Mouse (Mus musculus): ENCODE measurements around the gene Ninj1. TPM values are rescaled to one million over a fixed set of nuclear protein-coding genes. Genes with fewer than 3 reads are reported as not detected.

Gene Ninj1
- polyA plus RNA-seq, 1 experiment, result not detected

DNA sequence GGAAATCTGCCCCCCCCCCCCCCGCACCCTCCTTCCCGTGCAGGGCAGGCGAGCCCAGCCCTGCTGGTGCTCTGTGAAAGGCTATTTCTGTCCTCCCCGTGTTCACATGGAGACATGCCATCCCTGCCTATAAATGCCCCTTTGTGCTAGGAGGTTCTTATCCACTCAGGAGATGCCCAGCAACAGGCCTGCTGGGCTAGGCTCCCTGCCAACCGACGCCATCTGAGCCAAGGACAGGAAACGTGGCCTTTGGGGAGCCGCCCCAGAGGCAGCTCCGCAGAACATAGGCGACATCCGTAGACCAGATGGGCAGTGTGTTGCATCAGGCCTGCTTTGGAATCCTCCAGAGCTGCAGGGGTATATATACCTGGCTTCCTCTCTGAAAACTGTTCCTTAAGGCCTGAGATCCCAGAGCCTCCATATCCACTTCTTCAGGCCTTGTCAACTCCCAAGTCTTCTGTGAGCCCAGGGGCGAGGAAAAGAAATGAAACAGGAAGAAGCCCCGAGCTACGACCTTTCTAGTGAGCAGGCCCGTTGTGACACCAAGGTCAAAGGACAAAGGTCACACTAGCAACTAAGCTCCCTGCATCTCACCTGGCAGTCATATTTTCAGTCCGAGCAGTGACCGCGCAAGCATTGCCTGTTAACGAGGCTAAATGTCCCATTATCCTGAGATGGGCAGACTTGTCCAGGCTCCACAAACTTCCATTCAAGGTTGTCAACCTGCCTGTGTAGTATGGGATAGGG lies 8.3 kb upstream of the Ninj1 start:
- TF ChIP-seq CTCF (IDR thresholded peaks at IDR 0.05; ENCODE audit: insufficient read depth, low read depth, low read length) (no peak), POLR2A (IDR thresholded peaks at IDR 0.05; ENCODE audit: insufficient read depth, low read depth, low read length) (no peak)
- H3K27ac ChIP-seq (ENCODE audit: insufficient read depth, low read depth, low read length), result no peak overlapping the region
- WGBS, result 66% methylated on average over 19 of the region's 19 CpGs
- no peak overlapping the region for H3K4me3 ChIP-seq (ENCODE audit: insufficient read depth, low read depth, low read length)
- peaks cover 29% of the 10 kb centered on the region for H3K4me1 ChIP-seq (ENCODE audit: control insufficient read depth, insufficient read depth, low read length)

DNA sequence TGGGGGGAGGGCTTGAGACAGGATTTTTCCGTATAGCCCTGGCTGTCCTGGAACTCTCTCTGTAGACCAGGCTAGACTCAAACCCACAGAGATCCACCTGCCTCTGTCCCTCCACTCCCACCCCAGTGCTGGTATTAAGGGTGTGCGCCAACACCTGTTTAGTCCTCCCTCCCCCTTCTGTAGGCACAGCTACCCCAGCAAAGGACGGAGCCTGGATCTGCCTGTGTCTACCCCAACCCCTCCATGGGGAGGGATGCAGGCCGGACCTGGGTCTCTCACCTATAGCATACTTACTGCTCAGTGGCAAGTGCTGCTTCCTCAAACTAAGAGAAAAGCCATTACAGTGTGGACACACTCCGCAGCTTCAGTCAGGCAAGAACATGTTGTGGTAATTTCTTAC lies 7.0 kb upstream of the Ninj1 start:
- TF ChIP-seq POLR2A (IDR thresholded peaks at IDR 0.05; ENCODE audit: insufficient read depth, low read depth, low read length), result no peak
- TF ChIP-seq CTCF (IDR thresholded peaks at IDR 0.05; ENCODE audit: insufficient read depth, low read depth, low read length), result no peak
- Histone ChIP-seq H3K4me1 (ENCODE audit: control insufficient read depth, insufficient read depth, low read length) (peaks cover 29% of the 10 kb centered on the region), H3K4me3 (ENCODE audit: insufficient read depth, low read depth, low read length) (no peak overlapping the region), H3K27ac (ENCODE audit: insufficient read depth, low read depth, low read length) (no peak overlapping the region)
- WGBS, result 92% methylated on average over 5 of the region's 5 CpGs

DNA sequence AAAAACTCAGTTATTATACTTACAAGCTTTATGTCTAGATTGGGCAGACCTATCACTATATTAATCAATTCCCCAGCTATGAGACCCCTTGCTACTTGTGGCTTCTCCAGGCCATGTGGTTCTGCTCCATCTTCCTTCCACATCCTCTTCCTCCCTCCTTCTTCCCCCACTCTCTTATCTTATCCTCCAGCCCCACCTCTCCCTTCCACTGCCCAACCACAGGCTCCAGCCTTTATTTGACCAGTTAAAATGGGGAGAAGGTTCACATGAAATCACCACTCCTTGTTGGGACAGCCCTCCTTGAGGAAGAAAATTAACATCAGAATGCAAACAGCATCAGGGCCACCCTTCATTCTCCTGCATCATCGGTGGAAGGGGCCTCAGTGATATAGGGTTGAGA lies 6.6 kb upstream of the Ninj1 start:
- TF ChIP-seq CTCF (IDR thresholded peaks at IDR 0.05; ENCODE audit: insufficient read depth, low read depth, low read length), result no peak
- no peak for TF ChIP-seq POLR2A (IDR thresholded peaks at IDR 0.05; ENCODE audit: insufficient read depth, low read depth, low read length)
- Histone ChIP-seq H3K4me1 (ENCODE audit: control insufficient read depth, insufficient read depth, low read length) (peaks cover 25% of the 10 kb centered on the region), H3K27ac (ENCODE audit: insufficient read depth, low read depth, low read length) (no peak overlapping the region), H3K4me3 (ENCODE audit: insufficient read depth, low read depth, low read length) (no peak overlapping the region)
- WGBS, result 80% methylated on average over 1 of the region's 1 CpGs

DNA sequence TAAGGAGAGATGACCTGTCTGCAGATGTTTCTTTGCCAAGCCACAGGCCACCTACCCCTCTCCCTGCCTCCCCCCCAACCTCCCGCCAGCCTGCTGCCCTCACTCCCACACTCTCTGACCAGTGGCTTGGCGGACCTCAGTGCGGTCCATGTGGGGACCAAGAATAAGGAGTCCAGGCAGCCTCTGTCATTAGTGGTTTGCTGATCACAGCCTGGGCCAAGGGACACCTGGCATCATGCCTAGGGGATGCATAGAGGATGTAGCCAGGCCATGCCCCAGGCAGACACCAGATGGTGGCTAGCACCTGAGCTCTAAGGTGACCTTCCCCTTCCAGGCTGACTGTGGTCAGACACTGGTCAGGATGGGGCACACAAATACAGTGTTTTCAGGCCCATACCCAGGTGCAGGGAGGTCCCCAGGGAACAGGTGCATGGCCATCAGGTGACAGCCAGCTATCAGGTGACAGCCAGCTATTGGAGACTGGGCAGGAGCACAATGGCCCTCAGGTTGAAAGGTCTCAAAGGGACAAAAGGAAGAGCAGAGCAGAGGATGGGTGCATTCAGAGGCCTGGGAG lies 5.8 kb upstream of the Ninj1 start:
- Histone ChIP-seq H3K4me3 (ENCODE audit: insufficient read depth, low read depth, low read length) (no peak overlapping the region), H3K27ac (ENCODE audit: insufficient read depth, low read depth, low read length) (no peak overlapping the region), H3K4me1 (ENCODE audit: control insufficient read depth, insufficient read depth, low read length) (peaks cover 25% of the 10 kb centered on the region)
- no peak for TF ChIP-seq POLR2A (IDR thresholded peaks at IDR 0.05; ENCODE audit: insufficient read depth, low read depth, low read length)
- WGBS, result 86% methylated on average over 3 of the region's 3 CpGs

DNA sequence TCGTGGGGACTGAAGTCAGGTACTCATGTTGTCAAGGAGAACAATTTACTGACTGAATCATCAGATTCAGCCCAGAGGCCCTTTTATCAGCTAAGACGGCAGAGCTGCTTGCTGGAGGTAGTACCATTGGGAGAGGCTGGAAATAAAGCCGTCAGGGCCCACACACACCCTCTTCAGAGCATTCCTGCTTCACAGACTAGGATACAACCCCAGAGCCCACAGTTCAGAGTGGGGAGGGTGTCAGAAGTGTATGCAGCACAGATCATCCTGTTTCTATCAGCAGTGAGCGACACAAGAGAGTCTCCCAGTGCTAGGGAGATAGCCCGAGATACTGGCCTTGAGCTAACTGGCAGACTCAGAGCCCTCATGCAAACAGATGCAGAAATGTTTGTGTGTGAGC lies 4.1 kb upstream of the Ninj1 start:
- WGBS, result 48% methylated on average over 5 of the region's 5 CpGs
- peaks cover 37% of the 10 kb centered on the region for H3K4me1 ChIP-seq (ENCODE audit: control insufficient read depth, insufficient read depth, low read length)
- TF ChIP-seq CTCF (IDR thresholded peaks at IDR 0.05; ENCODE audit: insufficient read depth, low read depth, low read length), result no peak
- TF ChIP-seq POLR2A (IDR thresholded peaks at IDR 0.05; ENCODE audit: insufficient read depth, low read depth, low read length), result no peak
- no peak overlapping the region for H3K4me3 ChIP-seq (ENCODE audit: insufficient read depth, low read depth, low read length)
- H3K27ac ChIP-seq (ENCODE audit: insufficient read depth, low read depth, low read length), result 0 out of 2 replicates have a peak overlapping the region, but pooled peaks have one; percentile 14

DNA sequence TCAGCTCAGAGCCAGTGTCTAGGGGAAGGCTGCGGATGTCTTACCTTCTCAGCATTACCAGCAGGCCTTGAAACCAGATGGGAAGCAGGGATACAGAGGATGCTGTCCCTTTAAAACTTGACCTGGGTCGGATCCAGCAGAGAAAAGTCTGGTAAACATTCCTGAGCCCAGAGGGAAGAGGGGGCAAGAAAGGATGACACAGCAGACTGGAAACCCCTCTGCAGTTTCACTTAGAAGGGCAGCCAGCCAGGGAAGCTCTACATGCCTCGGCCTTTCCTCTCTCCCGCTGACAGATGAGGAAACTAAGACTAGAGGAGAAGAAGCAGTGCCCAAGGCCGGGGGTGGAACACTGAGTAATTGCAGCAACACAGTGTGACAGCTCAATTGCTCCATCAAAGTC lies 3.6 kb upstream of the Ninj1 start:
- no peak overlapping the region for H3K4me3 ChIP-seq (ENCODE audit: insufficient read depth, low read depth, low read length)
- peaks cover 39% of the 10 kb centered on the region for H3K4me1 ChIP-seq (ENCODE audit: control insufficient read depth, insufficient read depth, low read length)
- WGBS, result 64% methylated on average over 5 of the region's 5 CpGs
- H3K27ac ChIP-seq (ENCODE audit: insufficient read depth, low read depth, low read length), result 0 out of 2 replicates have a peak overlapping the region, but pooled peaks have one; percentile 14
- no peak for TF ChIP-seq CTCF (IDR thresholded peaks at IDR 0.05; ENCODE audit: insufficient read depth, low read depth, low read length)
- no peak for TF ChIP-seq POLR2A (IDR thresholded peaks at IDR 0.05; ENCODE audit: insufficient read depth, low read depth, low read length)

DNA sequence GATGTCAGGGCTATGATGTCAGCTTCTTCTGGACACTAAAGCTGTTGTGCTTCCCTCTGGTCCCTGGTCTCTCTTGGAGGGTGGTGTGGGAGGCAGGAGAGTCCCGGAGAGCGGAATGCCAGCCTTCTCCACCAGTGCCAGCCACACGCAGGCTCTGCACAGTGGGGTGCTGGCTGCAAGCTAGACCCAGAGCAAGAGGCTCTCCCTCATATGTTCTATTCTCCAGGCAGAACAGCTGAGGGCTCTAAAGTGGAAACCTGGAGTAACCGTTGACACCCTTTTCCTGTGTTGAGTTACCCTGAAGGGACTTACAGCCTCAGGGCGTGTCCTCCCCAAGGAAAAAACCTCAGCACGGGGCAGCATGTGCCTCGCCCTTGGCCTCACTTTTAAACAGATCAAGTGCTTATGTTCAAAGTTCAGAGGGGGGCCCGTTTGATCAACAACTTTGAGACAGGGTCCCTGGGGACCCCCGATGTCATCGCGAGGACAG lies 442 bp upstream of the Ninj1 start:
- Histone ChIP-seq H3K27ac (ENCODE audit: insufficient read depth, low read depth, low read length) (peak overlapping the region; percentile 77), H3K4me1 (ENCODE audit: control insufficient read depth, insufficient read depth, low read length) (peaks cover 58% of the 10 kb centered on the region), H3K4me3 (ENCODE audit: insufficient read depth, low read depth, low read length) (peak overlapping the region; percentile 32)
- TF ChIP-seq POLR2A (IDR thresholded peaks at IDR 0.05; ENCODE audit: insufficient read depth, low read depth, low read length) (no peak), CTCF (IDR thresholded peaks at IDR 0.05; ENCODE audit: insufficient read depth, low read depth, low read length) (no peak)
- 17% methylated on average over 11 of the region's 11 CpGs for WGBS

DNA sequence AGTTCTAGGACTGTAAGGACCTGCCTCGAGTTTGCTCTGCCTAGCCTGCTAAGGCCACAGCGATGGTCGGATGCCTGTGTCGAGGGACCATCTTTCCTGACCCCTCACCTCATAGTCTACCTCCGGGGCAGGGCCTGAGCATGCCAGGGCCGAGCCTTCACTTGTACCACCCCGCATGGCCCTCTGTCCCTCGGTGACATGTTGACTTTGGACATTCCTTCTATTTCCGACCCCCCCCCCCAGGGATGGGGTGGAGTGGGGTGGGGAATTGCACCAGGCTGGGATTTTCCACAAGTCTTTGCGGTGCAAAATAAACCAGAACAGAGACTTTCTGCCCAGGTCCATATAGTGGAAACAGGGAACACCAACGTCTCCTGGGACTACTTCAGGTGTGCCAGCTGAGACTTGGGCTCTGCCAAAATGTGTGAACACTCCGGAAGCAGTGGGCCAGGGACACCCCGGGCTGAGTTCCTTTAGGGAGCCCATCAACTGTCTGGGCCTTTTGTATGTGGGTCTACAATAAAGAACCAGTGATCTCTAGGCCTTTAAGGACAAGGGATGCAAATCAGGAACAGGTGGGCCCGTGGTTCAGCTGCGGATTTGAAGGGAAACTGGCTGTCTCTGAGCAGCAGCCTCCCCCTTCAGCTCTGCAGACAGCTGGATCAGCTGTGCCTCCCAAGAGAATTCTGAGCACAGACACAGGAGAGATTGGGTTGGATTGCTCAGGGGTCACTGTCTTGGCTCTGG lies 1.1 kb downstream of the Ninj1 start:
- WGBS, result 24% methylated on average over 15 of the region's 15 CpGs
- Histone ChIP-seq H3K27ac (ENCODE audit: insufficient read depth, low read depth, low read length) (peak overlapping the region; percentile 54), H3K4me1 (ENCODE audit: control insufficient read depth, insufficient read depth, low read length) (peaks cover 53% of the 10 kb centered on the region), H3K4me3 (ENCODE audit: insufficient read depth, low read depth, low read length) (peak overlapping the region; percentile 71)
- no peak for TF ChIP-seq POLR2A (IDR thresholded peaks at IDR 0.05; ENCODE audit: insufficient read depth, low read depth, low read length)

DNA sequence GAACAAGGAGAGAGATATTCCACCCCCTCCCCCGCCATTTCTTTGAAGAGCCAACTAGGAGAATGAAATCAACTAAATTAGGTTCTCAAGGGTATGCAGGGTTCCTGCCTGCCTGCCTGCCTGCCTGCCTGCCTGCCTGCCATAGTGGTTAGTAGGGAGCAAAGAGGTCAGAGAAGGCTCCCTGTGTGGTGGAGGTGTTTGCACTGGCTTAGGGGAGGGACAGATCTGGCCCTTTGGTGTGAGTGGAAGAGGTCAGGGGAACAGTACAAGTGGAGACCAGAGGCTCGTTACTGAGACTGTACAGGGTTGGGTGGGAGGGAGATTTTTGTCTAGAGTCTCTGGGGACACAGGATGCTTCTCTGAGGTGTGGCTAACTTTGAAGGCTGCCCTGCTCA lies 1.7 kb downstream of the Ninj1 start:
- Histone ChIP-seq H3K4me3 (ENCODE audit: insufficient read depth, low read depth, low read length) (no peak overlapping the region), H3K27ac (ENCODE audit: insufficient read depth, low read depth, low read length) (no peak overlapping the region), H3K4me1 (ENCODE audit: control insufficient read depth, insufficient read depth, low read length) (peaks cover 47% of the 10 kb centered on the region)
- 74% methylated on average over 2 of the region's 2 CpGs for WGBS
- TF ChIP-seq CTCF (IDR thresholded peaks at IDR 0.05; ENCODE audit: insufficient read depth, low read depth, low read length) (no peak), POLR2A (IDR thresholded peaks at IDR 0.05; ENCODE audit: insufficient read depth, low read depth, low read length) (no peak)
